Mouse (Mus musculus) A20 (cell line): ENCODE data around the gene Arhgap27.

ENCODE experiments used
- DNase-seq: peaks from one replicate; pipeline ENCODE4 v3.0.0-alpha.2; 2011; ENCODE audit warnings: low read depth, low spot score

Arhgap27 gene

GRCm38 (mm10) chr11:103381505-103381904, 18.0 kb upstream of the Arhgap27 start:
- DNase-seq, result no peak

- DNase-seq, result no peak
These were observed 17.0 kb upstream of the Arhgap27 start for GRCm38 (mm10) chr11:103380460-103380859.

DNA sequence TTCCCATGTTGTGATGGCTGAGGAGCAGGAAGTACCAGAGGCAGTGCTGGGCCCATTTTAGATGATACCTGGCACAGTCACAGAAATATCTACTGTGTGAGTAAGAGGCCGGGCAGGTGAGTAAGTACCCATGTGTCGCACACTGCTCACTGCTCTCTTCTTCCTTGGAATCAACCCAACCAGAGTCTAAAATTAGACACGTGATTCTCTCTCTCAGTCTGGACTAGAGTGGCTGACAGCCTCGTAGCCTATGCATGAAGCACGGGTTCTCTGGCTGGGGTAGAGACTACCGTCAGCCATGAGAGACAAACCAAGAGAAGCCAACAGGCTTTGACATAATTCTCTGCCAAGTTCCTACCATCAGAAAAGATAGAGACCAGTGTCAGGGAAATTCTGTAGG, 14.8 kb upstream of the Arhgap27 start:
- no peak for DNase-seq

GRCm38 (mm10) chr11:103375772-103376171, 12.3 kb upstream of the Arhgap27 start:
- no peak for DNase-seq

DNA sequence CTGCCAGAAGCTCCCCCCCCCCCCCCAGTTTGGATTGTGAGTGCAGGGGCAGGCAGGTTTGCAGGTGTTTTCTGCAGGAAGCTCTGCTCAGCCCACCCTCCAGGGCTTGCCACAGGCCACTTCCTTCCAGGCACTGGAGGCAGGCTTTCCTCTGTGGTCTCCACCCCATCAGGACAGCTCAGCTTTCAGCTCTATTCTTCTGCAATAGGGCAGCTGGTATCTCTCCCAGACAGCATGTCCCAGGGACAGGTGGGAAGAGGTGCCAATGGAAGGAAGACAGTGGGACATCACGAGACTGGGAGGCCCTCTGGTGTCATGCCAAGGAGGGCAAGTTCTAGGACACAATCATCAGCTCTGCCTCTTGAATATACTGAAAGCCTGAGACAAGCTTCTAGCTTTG, 11.8 kb upstream of the Arhgap27 start:
- peak; percentile 25 for DNase-seq

DNA sequence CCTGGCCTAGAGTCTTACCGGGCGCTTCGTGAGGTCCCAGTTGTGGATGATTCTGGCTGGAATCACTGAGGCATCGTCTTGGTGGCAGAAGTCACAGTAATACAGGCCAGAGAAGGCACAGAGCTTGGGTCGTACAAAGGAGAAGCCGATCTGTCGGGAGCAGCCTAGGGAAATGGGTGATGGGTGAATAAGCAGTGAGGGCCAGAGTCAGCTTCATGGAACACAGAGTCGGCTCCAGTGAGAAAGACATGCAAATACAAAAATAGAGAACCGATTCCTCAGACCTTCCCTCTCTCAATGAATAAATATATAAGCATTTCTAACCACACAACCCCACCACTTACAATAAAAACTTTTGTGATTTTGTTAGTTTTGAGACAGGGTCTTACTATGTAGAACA, 10.4 kb upstream of the Arhgap27 start:
- peak; percentile 61 for DNase-seq

GRCm38 (mm10) chr11:103372561-103372960, 9.1 kb upstream of the Arhgap27 start:
- no peak for DNase-seq

DNA sequence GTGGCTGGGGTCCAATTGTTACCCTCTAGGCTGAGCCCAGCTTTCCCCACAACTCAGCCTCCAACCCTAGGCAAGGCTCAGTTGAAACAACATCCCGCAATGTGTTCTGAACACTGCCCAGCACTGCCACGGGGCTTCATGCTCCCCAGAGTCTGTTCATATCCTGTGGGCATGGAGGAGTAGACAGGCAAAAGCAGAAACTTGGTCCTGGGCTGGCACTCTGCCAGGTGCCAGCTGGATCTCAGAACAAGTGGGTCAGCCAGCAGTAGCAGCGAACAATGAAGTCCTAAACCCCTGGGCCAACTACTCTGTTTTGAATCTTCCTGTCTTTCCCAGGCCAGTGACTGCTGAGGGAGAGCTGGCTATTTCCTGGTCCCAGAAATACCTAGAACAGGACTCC, 8.6 kb upstream of the Arhgap27 start:
- no peak for DNase-seq

DNA sequence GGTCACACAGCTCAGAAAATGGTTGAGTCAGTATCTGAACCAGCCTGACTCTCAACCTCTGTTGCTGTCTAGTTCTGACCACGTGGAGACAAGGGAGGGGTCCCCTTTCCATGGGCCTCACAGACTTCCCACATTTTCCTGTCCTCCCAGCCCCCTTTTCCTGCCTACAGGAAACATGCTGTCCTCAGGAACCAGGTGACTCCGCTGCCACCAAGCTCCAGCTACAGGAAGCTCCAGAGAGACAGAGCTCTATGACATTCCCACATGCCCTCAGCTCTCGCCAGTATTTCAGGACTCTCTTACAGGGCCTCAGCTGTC, 7.7 kb upstream of the Arhgap27 start:
- no peak for DNase-seq

DNA sequence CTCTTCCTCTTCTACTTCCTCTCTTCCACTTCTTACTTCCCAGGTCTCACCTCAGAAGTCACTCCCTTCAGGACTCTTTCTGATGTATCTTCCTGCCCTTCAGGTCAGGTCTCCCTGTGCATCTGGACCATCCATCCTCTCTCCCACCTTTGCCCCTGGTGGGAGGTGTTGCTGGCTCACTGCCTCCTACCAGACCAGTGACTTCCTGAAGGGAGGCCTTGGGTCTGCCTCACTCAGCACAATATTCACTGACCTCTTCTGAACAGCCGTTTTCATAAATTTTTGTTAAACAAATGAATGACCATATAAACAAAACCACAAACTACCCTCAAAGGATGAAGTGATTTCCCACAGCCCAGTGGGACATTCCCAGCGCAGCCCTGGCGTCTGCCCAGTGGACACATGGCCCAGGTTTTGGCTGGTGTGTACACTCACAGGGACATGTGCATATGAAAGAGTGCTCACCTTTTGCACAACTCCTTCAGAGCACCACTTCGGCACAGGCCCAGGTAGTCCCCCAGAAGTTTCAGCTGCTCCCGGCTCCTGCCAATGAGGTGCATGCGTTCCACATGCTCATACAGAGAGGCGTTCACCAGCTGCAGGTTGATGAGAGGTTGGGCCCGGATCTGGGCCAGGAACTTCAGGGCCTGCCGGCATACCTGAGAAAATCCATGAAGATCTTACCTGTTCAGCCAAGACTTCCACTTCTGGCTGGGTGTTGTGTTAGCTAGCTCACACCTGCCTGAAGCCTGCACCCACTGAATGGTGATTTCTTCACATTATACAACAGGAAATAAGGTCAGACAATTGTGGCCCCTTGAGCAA, 7.1 kb upstream of the Arhgap27 start:
- DNase-seq, result no peak

DNA sequence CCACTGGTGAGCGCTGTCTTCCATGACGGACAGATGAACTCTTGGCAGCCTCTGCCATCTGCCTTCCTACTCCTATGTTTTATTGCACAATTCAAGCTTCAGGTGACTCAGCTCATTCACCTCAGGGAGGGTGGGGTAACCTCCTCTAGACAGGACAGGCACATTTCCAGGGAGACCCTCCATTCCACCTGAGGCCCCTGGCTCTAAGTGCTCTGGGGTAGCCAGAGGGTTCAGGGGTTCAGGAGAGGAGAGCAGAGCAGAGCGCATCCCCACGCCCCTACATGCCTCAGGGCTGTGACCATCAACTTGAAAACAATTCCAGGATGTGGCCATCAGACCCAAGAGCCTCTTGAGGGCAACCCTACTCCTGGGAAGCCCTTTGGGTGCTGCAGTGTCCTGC, 2.0 kb upstream of the Arhgap27 start:
- DNase-seq, result no peak

DNA sequence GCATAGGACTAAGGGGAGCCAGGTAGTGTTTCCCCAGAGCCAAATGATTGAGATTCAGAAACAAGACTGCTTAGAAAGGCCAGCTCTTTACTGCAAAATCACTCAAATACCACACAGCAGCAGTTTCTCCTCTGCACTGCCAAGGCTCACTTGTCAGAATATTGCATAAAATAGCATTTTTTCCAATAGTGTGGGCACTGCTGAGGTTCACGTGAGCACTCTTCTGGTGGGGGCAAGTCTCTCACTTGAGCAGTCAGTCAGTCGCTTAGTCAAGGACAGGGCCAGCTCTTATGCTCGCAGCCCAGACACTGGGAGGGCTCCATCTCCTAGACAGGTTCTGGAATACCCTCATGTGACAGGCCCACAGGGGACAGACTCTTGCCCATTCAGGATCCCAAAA, 1.5 kb upstream of the Arhgap27 start:
- DNase-seq, result no peak

DNA sequence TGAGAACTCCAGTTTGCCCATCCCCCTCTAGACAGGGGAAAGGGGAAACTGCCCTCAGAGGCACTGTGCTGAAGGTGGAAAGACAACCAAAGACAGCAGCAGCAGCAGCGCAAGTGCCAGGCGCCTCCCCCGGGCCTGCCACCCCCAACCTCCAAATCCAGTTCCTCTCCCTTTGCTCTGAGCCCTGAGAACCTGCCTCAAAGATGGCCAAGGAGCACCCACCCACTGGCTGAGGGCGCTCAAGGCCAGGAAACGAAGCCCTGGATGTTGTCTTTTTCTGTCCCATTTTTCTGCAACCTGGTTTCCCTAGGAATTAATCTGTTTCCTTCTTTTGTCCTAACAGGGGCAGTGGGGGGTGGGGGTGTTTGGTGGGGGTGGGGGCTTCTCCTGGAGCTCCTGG, 843 bp upstream of the Arhgap27 start:
- DNase-seq, result no peak

GRCm38 (mm10) chr11:103362521-103363181, 841 bp downstream of the Arhgap27 start:
- peak; percentile 87 for DNase-seq

- DNase-seq, result peak; percentile 85
These were observed 1.4 kb downstream of the Arhgap27 start for GRCm38 (mm10) chr11:103362054-103362432.

DNA sequence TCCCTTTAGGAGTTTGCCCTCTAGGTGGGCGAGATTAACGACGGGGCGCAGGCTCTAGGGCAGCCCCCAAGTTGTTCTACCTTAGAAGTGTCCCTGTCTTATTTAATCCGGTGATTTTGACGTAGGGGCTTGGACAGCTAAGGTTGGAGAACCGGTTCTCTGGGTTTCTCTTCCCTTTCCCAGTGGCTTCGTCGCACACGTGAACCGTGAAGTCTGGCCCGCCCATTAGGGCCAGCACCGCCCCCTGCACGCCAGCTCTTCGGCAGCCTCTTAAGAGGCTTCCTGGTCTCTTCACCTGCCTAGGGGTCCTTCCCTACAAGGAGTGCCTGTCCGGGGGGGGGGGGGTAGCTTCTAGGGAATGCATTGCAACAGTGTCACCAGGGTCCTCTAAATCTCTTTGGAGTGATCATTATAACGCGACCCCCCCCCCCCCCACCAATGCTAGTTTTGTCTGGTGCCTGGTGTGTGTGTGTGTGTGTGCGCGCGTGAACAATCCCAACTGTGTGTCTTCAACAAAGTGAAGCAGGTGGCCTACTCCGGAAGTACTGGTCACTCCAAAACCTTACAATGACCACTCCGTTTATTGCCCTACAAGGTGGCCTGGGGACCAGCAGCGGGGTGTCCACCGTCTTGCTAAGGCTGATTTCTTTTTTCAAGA, 2.0 kb downstream of the Arhgap27 start:
- DNase-seq, result peak; percentile 93

DNA sequence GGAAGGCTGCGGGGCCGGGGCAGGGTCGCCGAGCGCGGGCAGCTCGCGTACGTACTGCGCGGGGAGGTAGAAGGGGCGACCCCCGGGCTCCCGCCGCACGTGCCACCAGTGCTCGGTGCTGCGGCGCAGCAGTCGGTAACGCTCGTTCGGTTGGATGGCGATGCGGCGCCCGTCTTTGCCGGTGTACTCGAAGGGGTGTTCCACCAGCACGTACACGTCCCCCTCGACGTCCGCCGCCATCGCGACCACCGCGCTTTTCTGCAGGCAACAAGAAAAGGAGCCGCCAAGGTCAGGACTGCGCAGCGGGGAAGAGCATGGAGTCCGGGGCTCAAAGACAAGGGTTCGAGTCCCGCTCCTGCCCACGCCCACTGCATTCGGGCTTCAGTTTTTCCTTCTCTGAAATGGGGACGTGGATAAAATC, 2.8 kb downstream of the Arhgap27 start:
- DNase-seq, result no peak

DNA sequence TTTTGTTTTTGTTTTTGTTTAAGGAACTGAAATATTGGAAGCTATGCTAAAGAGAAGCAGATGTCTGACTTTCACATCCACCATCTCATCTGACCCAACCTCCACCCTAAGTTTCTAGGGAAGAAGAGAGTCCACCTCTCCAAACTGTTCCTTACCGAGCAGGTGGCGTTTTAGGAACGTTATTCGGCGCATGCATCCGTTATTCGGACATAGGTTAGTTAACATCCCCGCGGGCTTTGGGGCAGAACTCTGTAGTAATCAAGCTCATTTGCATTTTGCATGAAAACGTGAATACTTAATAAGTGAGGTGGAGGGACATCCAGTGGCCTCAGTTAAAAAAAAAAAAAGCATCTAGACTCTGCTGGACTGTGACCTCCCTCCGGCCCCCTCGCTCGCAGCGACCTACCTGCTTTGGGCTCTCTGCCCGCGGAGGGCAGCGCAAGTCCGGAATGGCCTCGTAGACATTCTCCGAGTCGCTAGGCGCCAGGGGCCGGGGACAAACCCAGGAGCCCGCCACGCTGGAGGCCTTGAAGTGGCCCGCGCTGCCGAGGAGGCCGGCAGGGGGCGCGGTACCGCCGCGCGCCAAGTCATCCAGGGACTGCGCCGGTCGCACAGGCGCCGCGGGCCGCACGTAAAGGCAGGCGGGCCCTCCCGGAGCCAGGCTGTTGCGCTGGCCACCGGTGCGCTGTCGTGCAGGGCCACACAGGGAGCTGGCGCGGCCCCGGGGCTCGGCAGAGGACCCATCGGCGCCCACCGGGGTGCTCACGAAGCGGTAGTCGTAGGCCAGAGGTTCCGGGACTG, 3.5 kb downstream of the Arhgap27 start:
- peak; percentile 95 for DNase-seq

- DNase-seq, result peak; percentile 94
These were observed 4.4 kb downstream of the Arhgap27 start for GRCm38 (mm10) chr11:103359122-103359521.

GRCm38 (mm10) chr11:103358316-103358715, 5.2 kb downstream of the Arhgap27 start:
- no peak for DNase-seq

DNA sequence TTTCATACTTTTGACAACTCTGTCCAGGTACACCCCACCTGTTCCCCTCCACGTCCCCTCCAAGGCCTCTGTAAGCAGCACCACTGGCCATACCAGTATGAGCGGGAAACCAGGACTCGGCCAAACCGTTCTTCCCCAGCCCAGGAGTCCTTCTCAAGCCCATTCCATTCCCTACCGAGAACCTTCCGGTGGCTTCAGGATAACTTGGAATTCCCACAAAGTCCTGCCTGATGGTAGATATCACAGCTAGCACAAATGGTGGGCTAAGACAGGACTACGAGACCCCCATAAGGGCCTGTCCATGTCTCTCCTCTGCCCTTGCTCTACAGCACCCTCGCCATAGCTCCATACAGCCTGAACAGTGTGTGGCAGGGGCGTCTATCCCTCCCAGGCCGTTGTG, 5.8 kb downstream of the Arhgap27 start:
- DNase-seq, result no peak
